Mouse (Mus musculus) urinary bladder, postnatal 10 days (tissue): Measurements from ENCODE around the gene Gm10800.
"Not testable (repeated sequence)": the region's sequence is repeated elsewhere in the genome, so short reads cannot be mapped to it uniquely, and the experiment has no call there.

Experiments used
- DNase-seq: peaks from one replicate; pipeline ENCODE4 v3.0.0; 2022; ENCODE audit warnings: low spot score

Gene Gm10800

DNA sequence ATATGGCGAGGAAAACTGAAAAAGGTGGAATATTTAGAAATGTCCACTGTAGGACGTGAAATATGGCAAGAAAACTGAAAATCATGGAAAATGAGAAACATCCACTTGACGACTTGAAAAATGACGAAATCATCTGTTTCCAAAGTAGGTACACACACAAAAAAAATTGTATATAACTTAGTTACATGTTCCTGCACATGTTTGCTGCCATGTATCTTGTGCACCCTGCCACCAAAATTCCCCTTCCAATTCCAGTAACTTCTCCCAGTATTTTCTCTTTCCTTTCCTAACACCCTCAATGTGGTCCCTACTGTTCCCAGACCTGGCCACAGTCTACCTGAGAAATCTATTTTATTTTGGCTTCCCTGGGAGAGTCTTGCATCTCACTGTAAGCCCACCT lies at the start of gene Gm10800:
Gene Gm10800 (minus strand): TSS at position 101 of the 400 bp plus-strand sequence.
- not testable (repeated sequence) for DNase-seq

DNA sequence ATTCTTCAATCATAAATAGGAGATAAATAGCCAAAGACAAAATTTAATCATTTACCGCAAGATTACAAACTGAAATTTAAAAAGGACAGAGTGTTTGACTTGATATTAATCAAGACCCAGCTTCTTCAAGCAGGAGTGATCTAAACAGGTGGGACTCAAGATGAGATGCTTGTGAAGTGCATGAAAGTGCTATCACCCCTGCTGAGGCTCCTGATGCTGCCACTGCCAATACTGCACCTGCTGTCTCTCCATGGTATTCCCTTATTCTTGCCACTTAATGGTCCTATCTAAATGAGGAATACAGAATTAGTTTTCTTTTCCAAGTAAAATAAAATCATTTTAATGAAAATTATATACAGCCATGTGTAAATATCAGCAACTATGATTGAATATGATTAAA lies 30.4 kb upstream of the Gm10800 start:
- DNase-seq, result no peak

DNA sequence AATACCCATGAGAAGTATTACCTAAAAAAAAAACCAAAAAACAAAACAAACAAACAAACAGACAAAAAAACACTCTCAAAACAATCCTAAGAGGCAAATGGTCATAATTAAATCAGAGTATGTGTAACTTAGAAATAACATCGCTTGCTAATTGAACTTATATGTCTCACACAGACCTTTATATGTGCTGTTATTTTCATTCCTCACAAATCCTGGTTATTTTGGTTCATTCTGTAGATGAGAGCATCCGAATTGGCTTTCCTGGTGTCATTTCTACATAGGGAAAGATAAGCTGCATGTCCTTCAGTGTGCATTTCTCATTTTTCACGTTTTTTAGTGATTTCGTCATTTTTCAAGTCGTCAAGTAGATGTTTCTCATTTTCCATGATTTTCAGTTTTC lies 5.2 kb downstream of the Gm10800 start, which contains the start of gene Gm10801:
Gene Gm10801 (plus strand): TSS at position 301 of the 400 bp plus-strand sequence.
- not testable (repeated sequence) for DNase-seq
